Mouse (Mus musculus) liver, adult 2 months (tissue): ENCODE data around the gene 2510039O18Rik. TPM values are rescaled to one million over a fixed set of nuclear protein-coding genes. Genes with fewer than 3 reads are reported as not detected.

Experiments
- DNase-seq: peaks from one replicate; pipeline ENCODE4 v3.0.0-alpha.2; 2011; ENCODE audit warnings: low read depth, low spot score; ENCODE audit errors: extremely low read depth
- H3K27ac ChIP-seq: fragments of 200-500 bp; replicated peaks from 2 replicates; pipeline ENCODE4 v1.5.1; 2012; ENCODE audit warnings: low read depth, mild to moderate bottlenecking, control low read depth, inconsistent platforms, low read length; ENCODE audit not compliant: insufficient read depth
- H3K27me3 ChIP-seq: fragments of 200-500 bp; 2 replicates; pipeline ENCODE4 v1.6.1; 2012; ENCODE audit warnings: mild to moderate bottlenecking, moderate library complexity, low read length, inconsistent platforms; ENCODE audit not compliant: control insufficient read depth, insufficient read depth
- H3K36me3 ChIP-seq: fragments of 200-500 bp; 2 replicates; pipeline ENCODE4 v1.6.1; 2012; ENCODE audit warnings: low read length, inconsistent platforms; ENCODE audit not compliant: control insufficient read depth, insufficient read depth
- H3K4me1 ChIP-seq: fragments of 200-500 bp; 2 replicates; pipeline ENCODE4 v1.6.1; 2011; ENCODE audit warnings: low read length; ENCODE audit not compliant: control insufficient read depth, insufficient read depth
- H3K4me3 ChIP-seq: fragments of 200-500 bp; 2 replicates; pipeline ENCODE4 v1.5.1; 2011; ENCODE audit warnings: low read depth, mild to moderate bottlenecking, control low read depth, low read length, moderate library complexity; ENCODE audit not compliant: insufficient read depth
- H3K79me2 ChIP-seq: fragments of 200-500 bp; 2 replicates; pipeline ENCODE4 v1.6.1; 2012; ENCODE audit warnings: inconsistent platforms, mild to moderate bottlenecking, low read length, moderate library complexity; ENCODE audit not compliant: control insufficient read depth, insufficient read depth
- H3K9ac ChIP-seq: fragments of 200-500 bp; 2 replicates; pipeline ENCODE4 v1.6.1; 2012; ENCODE audit warnings: low read depth, mild to moderate bottlenecking, control low read depth, inconsistent platforms, low read length
- CTCF ChIP-seq: fragments of 200-500 bp; IDR thresholded peaks from 2 replicates; pipeline ENCODE4 v1.5.1; 2011; ENCODE audit warnings: low read depth, low read length, control low read depth
- POLR2A ChIP-seq: fragments of 200-500 bp; IDR thresholded peaks from 2 replicates; pipeline ENCODE4 v1.6.1; 2011; ENCODE audit warnings: low read length, control low read depth; ENCODE audit not compliant: insufficient read depth; ENCODE audit errors: extremely low read depth
- WGBS: fragments of 180-500 bp; shearing (Covaris S2); methylation state at CpG from one replicate; pipeline ENCODE4 v1.1.7; 2018; 5-methylcytosine and 5-hydroxymethylcytosine counted together
- polyA plus RNA-seq: library from polyadenylated mRNA; depleted of rRNA; stranded (reverse); fragments of >200 nt; gene quantifications from 2 replicates; pipeline ENCODE4 v1.2.3, GENCODE M21; 2012
- total RNA-seq: library from RNA; depleted of rRNA; stranded (reverse); fragments of >200 nt; gene quantifications from 2 replicates; pipeline ENCODE4 v1.2.3, GENCODE M21; 2014

The 2510039O18Rik gene
- total and polyA plus RNA-seq, 2 experiments = 13.5 to 40.1 TPM

DNA sequence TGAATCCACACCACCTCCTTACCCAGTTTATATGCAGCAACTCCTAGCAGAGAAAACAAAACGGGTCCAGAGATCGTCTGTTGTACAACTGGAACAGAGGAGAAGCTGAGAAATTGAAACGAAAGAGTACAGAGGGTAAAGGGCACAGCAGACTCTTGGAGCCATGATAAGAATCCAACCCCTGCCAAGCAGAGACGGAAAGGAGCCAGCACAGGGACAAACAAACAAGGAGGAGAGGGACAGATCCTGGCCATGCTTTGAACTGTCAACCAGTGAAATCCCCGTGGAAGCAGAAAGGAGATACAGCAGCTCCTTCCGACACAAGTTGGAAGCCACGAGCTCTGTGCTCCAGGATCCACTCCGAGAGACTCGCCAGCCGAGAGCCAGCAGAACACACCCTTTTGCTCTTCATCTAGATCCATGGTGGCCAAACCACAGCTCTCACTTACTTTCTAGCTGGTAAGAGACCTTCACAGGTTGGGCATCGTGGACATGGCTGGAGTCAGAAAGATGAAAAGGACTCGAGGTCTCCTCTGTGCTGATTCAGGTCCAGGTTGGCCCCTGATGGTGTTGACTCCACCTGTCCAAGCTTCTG is 37.7 kb upstream of the 2510039O18Rik start:
- H3K36me3 ChIP-seq = peaks cover 21% of the 10 kb centered on the region
- H3K4me1 ChIP-seq = peaks cover 20% of the 10 kb centered on the region
- H3K4me3 ChIP-seq = peak overlapping the region; percentile 92
- H3K79me2 ChIP-seq = peaks cover 25% of the 10 kb centered on the region; the same call in 1 of the 2 replicates
- H3K27me3 ChIP-seq = no peaks in the 10 kb centered on the region
- no peak for TF ChIP-seq CTCF
- no peak for TF ChIP-seq POLR2A
- H3K27ac ChIP-seq = peak overlapping the region; percentile 97
- peak overlapping the region; percentile 96 for H3K9ac ChIP-seq
- DNase-seq = peak; percentile 91
- 31% methylated on average over 12 of the region's 12 CpGs for WGBS

GRCm38 (mm10) chr4:147903601-147904000 is 37.1 kb upstream of the 2510039O18Rik start:
- Histone ChIP-seq H3K9ac (peak overlapping the region; percentile 96), H3K36me3 (peaks cover 18% of the 10 kb centered on the region), H3K27ac (peak overlapping the region; percentile 97), H3K4me3 (peak overlapping the region; percentile 92), H3K4me1 (peaks cover 20% of the 10 kb centered on the region), H3K79me2 (peaks cover 25% of the 10 kb centered on the region; the same call in 1 of the 2 replicates), H3K27me3 (no peaks in the 10 kb centered on the region)
- 14% methylated on average over 3 of the region's 3 CpGs for WGBS
- TF ChIP-seq POLR2A = no peak
- no peak for TF ChIP-seq CTCF
- peak; percentile 53 for DNase-seq

DNA sequence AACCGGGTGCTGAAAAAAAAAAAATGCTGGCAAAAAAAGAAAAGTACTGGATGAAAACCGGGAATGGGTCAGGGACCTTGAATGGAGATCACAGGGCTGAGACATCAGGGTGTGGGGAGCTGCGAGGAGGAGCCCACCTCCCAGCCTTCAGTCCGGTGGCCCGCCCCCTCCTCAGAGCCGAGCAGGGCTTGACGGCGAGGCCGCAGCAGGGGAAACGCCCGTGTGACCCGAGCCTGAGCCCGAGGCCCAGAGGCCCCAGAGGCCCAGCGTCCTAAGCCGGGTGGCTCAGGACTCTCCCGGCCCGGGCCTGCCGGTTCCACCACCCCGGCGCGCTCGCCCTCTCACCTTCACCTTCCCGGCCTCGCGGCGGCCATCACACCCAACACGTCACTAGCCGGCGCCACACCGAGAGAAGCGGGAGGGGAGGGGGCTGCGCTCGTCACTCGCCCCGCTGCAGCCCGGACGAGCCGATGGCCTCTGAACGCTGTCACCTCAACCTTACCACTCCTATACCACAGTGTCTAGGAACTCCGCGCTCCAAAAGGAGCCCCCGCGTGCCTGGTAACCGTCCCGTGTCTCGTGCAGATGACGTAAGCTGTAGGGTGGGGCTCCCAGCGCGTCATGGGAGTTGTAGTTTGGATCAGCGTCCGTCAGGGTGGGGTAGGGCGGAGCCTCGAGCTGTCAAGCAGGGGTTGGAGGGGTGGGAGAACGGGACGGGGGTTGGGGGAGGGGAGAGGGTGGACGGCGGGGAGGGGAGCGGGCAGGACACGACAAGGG is 36.2 kb upstream of the 2510039O18Rik start, which contains the start of gene Mfn2:
TSS of gene Mfn2 (minus strand) at position 392 of the 777 bp plus-strand sequence.
- TF ChIP-seq CTCF = no peak
- TF ChIP-seq POLR2A = peak; percentile 53; the same call in 1 of the 2 replicates
- H3K79me2 ChIP-seq = peaks cover 25% of the 10 kb centered on the region; the same call in 1 of the 2 replicates
- H3K36me3 ChIP-seq = peaks cover 11% of the 10 kb centered on the region
- WGBS = under 1% methylated on average over 59 of the region's 59 CpGs
- peaks cover 20% of the 10 kb centered on the region for H3K4me1 ChIP-seq
- H3K27me3 ChIP-seq = no peaks in the 10 kb centered on the region
- peak within 1 kb of the TSS; percentile 96 for H3K9ac ChIP-seq
- peak within 1 kb of the TSS; percentile 98 for H3K27ac ChIP-seq
- no peak for DNase-seq
- H3K4me3 ChIP-seq = peak within 1 kb of the TSS; percentile 92

- Histone ChIP-seq H3K4me3 (peak overlapping the region; percentile 92), H3K36me3 (peaks cover 8% of the 10 kb centered on the region; the same call in 1 of the 2 replicates), H3K79me2 (peaks cover 20% of the 10 kb centered on the region; the same call in 1 of the 2 replicates), H3K9ac (peak overlapping the region; percentile 96), H3K27me3 (no peaks in the 10 kb centered on the region), H3K27ac (peak overlapping the region; percentile 98), H3K4me1 (peaks cover 20% of the 10 kb centered on the region)
- TF ChIP-seq POLR2A (no peak), CTCF (no peak)
- peak; percentile 92 for DNase-seq
- 0% methylated on average over 8 of the region's 8 CpGs for WGBS
Measured at GRCm38 (mm10) chr4:147905090-147905659, 35.5 kb upstream of the 2510039O18Rik start.

GRCm38 (mm10) chr4:147906230-147906629 is 34.5 kb upstream of the 2510039O18Rik start:
- 91% methylated on average over 5 of the region's 5 CpGs for WGBS
- H3K4me1 ChIP-seq = peaks cover 20% of the 10 kb centered on the region
- H3K4me3 ChIP-seq = no peak overlapping the region
- no peak for DNase-seq
- peaks cover 16% of the 10 kb centered on the region; the same call in 1 of the 2 replicates for H3K79me2 ChIP-seq
- peaks cover 8% of the 10 kb centered on the region; the same call in 1 of the 2 replicates for H3K36me3 ChIP-seq
- TF ChIP-seq POLR2A = no peak
- no peak for TF ChIP-seq CTCF
- H3K9ac ChIP-seq = no peak overlapping the region
- no peak overlapping the region for H3K27ac ChIP-seq
- no peaks in the 10 kb centered on the region for H3K27me3 ChIP-seq
